Mouse (Mus musculus) heart, embryonic 11.5 days (tissue): ENCODE results near the gene Hmcn2. TPM values are rescaled to one million over a fixed set of nuclear protein-coding genes. Genes with fewer than 3 reads are reported as not detected.
A peak's percentile ranks its signal among the peaks of the same experiment; 100 is the strongest.

ENCODE experiments used
- ATAC-seq: fragments of 200-750 bp; cut with Nextera tagmentation; replicated peaks from 2 replicates; pipeline ENCODE4 v1.8.0; 2017; ENCODE audit warnings: moderate library complexity; ENCODE audit not compliant: insufficient number of reproducible peaks, low FRiP score, low TSS enrichment
- H3K27ac ChIP-seq: fragments of 300-500 bp; sonication (generic); 2 replicates; pipeline ENCODE4 v1.5.1; 2014; ENCODE audit warnings: mild to moderate bottlenecking, low read depth, low read length
- H3K27me3 ChIP-seq: fragments of 300-500 bp; sonication (generic); 2 replicates; pipeline ENCODE4 v1.6.1; 2014; ENCODE audit warnings: mild to moderate bottlenecking, low read length, mixed read lengths; ENCODE audit not compliant: control insufficient read depth, insufficient read depth
- H3K36me3 ChIP-seq: fragments of 300-500 bp; sonication (generic); 2 replicates; pipeline ENCODE4 v1.6.1; 2014; ENCODE audit warnings: mild to moderate bottlenecking, low read length, moderate library complexity, mixed read lengths; ENCODE audit not compliant: control insufficient read depth, insufficient read depth
- H3K4me1 ChIP-seq: fragments of 300-500 bp; sonication (generic); 2 replicates; pipeline ENCODE4 v1.6.1; 2014; ENCODE audit warnings: low read length; ENCODE audit not compliant: control insufficient read depth, insufficient read depth
- H3K4me2 ChIP-seq: fragments of 300-500 bp; sonication (generic); 2 replicates; pipeline ENCODE4 v1.6.1; 2014; ENCODE audit warnings: mild to moderate bottlenecking, moderate library complexity
- H3K4me3 ChIP-seq: fragments of 300-500 bp; sonication (generic); 2 replicates; pipeline ENCODE4 v1.5.1; 2014; ENCODE audit warnings: low read depth, low read length
- H3K9ac ChIP-seq: fragments of 300-500 bp; sonication (generic); 2 replicates; pipeline ENCODE4 v1.6.1; 2014; ENCODE audit warnings: mild to moderate bottlenecking, low read depth, low read length, moderate library complexity
- H3K9me3 ChIP-seq: fragments of 300-500 bp; sonication (generic); replicated peaks from 2 replicates; pipeline ENCODE4 v1.6.1; 2016; ENCODE audit warnings: low read length; ENCODE audit not compliant: control insufficient read depth
- WGBS: fragments of 180-500 bp; shearing (Covaris S2); extraction: QIAGEN DNeasy Blood & Tissue Kit; methylation state at CpG from one replicate; pipeline ENCODE4 v1.1.7; 2014; ENCODE audit not compliant: insufficient replicate concordance; 5-methylcytosine and 5-hydroxymethylcytosine counted together
- polyA plus RNA-seq: library from polyadenylated mRNA; unstranded; fragments of >200 nt; fragmentation: Nextera tagmentation; extraction: Ambion mirVana; gene quantifications from 2 replicates; pipeline ENCODE4 v1.2.1, GENCODE M21; 2014

Hmcn2 gene
- polyA plus RNA-seq, 1 experiment from 2014 or later = 0.27 TPM

GRCm38 (mm10) chr2:31298814-31299213 lies 15.4 kb upstream of the Hmcn2 start:
- Histone ChIP-seq H3K36me3 (no peaks in the 10 kb centered on the region), H3K27ac (no peak overlapping the region), H3K27me3 (0 out of 2 replicates have a peak, but pooled peaks cover 4% of the 10 kb centered on the region), H3K4me2 (peak overlapping the region; percentile 61), H3K4me3 (no peak overlapping the region), H3K9ac (no peak overlapping the region), H3K4me1 (0 out of 2 replicates have a peak, but pooled peaks cover 2% of the 10 kb centered on the region), H3K9me3 (no peaks in the 10 kb centered on the region)
- WGBS = 30% methylated on average over 4 of the region's 4 CpGs
- no peak for ATAC-seq

GRCm38 (mm10) chr2:31299266-31299665 lies 14.9 kb upstream of the Hmcn2 start:
- WGBS = 20% methylated on average over 4 of the region's 4 CpGs
- Histone ChIP-seq H3K4me2 (peak overlapping the region; percentile 61; the same call in 1 of the 2 replicates), H3K27me3 (0 out of 2 replicates have a peak, but pooled peaks cover 4% of the 10 kb centered on the region), H3K9me3 (no peaks in the 10 kb centered on the region), H3K9ac (no peak overlapping the region), H3K27ac (no peak overlapping the region), H3K36me3 (no peaks in the 10 kb centered on the region), H3K4me1 (0 out of 2 replicates have a peak, but pooled peaks cover 2% of the 10 kb centered on the region), H3K4me3 (no peak overlapping the region)
- no peak for ATAC-seq

GRCm38 (mm10) chr2:31299996-31300395 lies 14.2 kb upstream of the Hmcn2 start:
- H3K4me3 ChIP-seq = no peak overlapping the region
- H3K27me3 ChIP-seq = 0 out of 2 replicates have a peak, but pooled peaks cover 4% of the 10 kb centered on the region
- no peak for ATAC-seq
- no peak overlapping the region for H3K4me2 ChIP-seq
- H3K9me3 ChIP-seq = no peaks in the 10 kb centered on the region
- H3K27ac ChIP-seq = no peak overlapping the region
- H3K36me3 ChIP-seq = no peaks in the 10 kb centered on the region
- 0 out of 2 replicates have a peak, but pooled peaks cover 2% of the 10 kb centered on the region for H3K4me1 ChIP-seq
- 71% methylated on average over 10 of the region's 10 CpGs for WGBS
- no peak overlapping the region for H3K9ac ChIP-seq

- 65% methylated on average over 9 of the region's 9 CpGs for WGBS
- Histone ChIP-seq H3K4me1 (0 out of 2 replicates have a peak, but pooled peaks cover 2% of the 10 kb centered on the region), H3K9me3 (no peaks in the 10 kb centered on the region), H3K36me3 (no peaks in the 10 kb centered on the region), H3K4me2 (no peak overlapping the region), H3K27ac (no peak overlapping the region), H3K9ac (no peak overlapping the region), H3K4me3 (no peak overlapping the region), H3K27me3 (peaks cover 4% of the 10 kb centered on the region; the same call in 1 of the 2 replicates)
- ATAC-seq = no peak
Measured at GRCm38 (mm10) chr2:31303177-31303576, 11.0 kb upstream of the Hmcn2 start.

GRCm38 (mm10) chr2:31304191-31304590 lies 10.0 kb upstream of the Hmcn2 start:
- no peak overlapping the region for H3K27ac ChIP-seq
- no peak overlapping the region for H3K4me2 ChIP-seq
- no peak for ATAC-seq
- no peaks in the 10 kb centered on the region for H3K9me3 ChIP-seq
- no peaks in the 10 kb centered on the region for H3K36me3 ChIP-seq
- H3K4me1 ChIP-seq = no peaks in the 10 kb centered on the region
- H3K4me3 ChIP-seq = no peak overlapping the region
- no peak overlapping the region for H3K9ac ChIP-seq
- H3K27me3 ChIP-seq = peaks cover 4% of the 10 kb centered on the region; the same call in 1 of the 2 replicates
- 73% methylated on average over 9 of the region's 9 CpGs for WGBS

- no peak overlapping the region for H3K4me2 ChIP-seq
- WGBS = 71% methylated on average over 22 of the region's 22 CpGs
- no peak for ATAC-seq
- no peak overlapping the region for H3K4me3 ChIP-seq
- no peaks in the 10 kb centered on the region for H3K9me3 ChIP-seq
- no peak overlapping the region for H3K27ac ChIP-seq
- H3K27me3 ChIP-seq = peaks cover 4% of the 10 kb centered on the region; the same call in 1 of the 2 replicates
- no peaks in the 10 kb centered on the region for H3K36me3 ChIP-seq
- H3K9ac ChIP-seq = no peak overlapping the region
- no peaks in the 10 kb centered on the region for H3K4me1 ChIP-seq
Measured at GRCm38 (mm10) chr2:31304801-31305665, 9.2 kb upstream of the Hmcn2 start.

GRCm38 (mm10) chr2:31305684-31306083 lies 8.5 kb upstream of the Hmcn2 start:
- Histone ChIP-seq H3K4me3 (no peak overlapping the region), H3K36me3 (no peaks in the 10 kb centered on the region), H3K9me3 (no peaks in the 10 kb centered on the region), H3K9ac (no peak overlapping the region), H3K4me2 (no peak overlapping the region), H3K27me3 (peaks cover 6% of the 10 kb centered on the region; the same call in 1 of the 2 replicates), H3K27ac (no peak overlapping the region), H3K4me1 (no peaks in the 10 kb centered on the region)
- whole genome bisulfite sequencing = 28% methylated on average over 4 of the region's 4 CpGs
- no peak for ATAC-seq

GRCm38 (mm10) chr2:31308257-31308656 lies 6.0 kb upstream of the Hmcn2 start:
- H3K36me3 ChIP-seq = no peaks in the 10 kb centered on the region
- H3K27ac ChIP-seq = no peak overlapping the region
- WGBS = 65% methylated on average over 4 of the region's 4 CpGs
- no peaks in the 10 kb centered on the region for H3K9me3 ChIP-seq
- no peak for ATAC-seq
- peaks cover 17% of the 10 kb centered on the region for H3K27me3 ChIP-seq
- H3K9ac ChIP-seq = no peak overlapping the region
- H3K4me1 ChIP-seq = no peaks in the 10 kb centered on the region
- H3K4me2 ChIP-seq = no peak overlapping the region
- no peak overlapping the region for H3K4me3 ChIP-seq
